Mouse (Mus musculus): Measurements from ENCODE around the gene Popdc2. TPM values are rescaled to one million over a fixed set of nuclear protein-coding genes. Genes with fewer than 3 reads are reported as not detected.
A peak's percentile ranks its signal among the peaks of the same experiment; 100 is the strongest.
"Not testable (repeated sequence)": the region's sequence is repeated elsewhere in the genome, so short reads cannot be mapped to it uniquely, and the experiment has no call there.

Popdc2 gene
- 1 to 10 TPM; 2.3 to 6.2 TPM for polyA plus RNA-seq (2017; shearing (Covaris generic))

GRCm38 (mm10) chr16:38361933-38362332 is at the start of gene Popdc2:
TSS of gene Popdc2 (plus strand) at chr16:38362209.
- no peak for ATAC-seq

- no peak for ATAC-seq
These were observed 43.5 kb upstream of the Popdc2 start for GRCm38 (mm10) chr16:38318492-38318891.

- ATAC-seq, result no peak
These were observed 42.9 kb upstream of the Popdc2 start for GRCm38 (mm10) chr16:38319087-38319486.

- ATAC-seq, result peak; percentile 90
These were observed 40.5 kb upstream of the Popdc2 start for GRCm38 (mm10) chr16:38321452-38321935.

- ATAC-seq, result no peak
These were observed 37.7 kb upstream of the Popdc2 start for GRCm38 (mm10) chr16:38324311-38324710.

GRCm38 (mm10) chr16:38326778-38327397 is 35.1 kb upstream of the Popdc2 start:
- no peak for ATAC-seq

GRCm38 (mm10) chr16:38329340-38329739 is 32.7 kb upstream of the Popdc2 start:
- ATAC-seq, result no peak

GRCm38 (mm10) chr16:38334431-38334830 is 27.6 kb upstream of the Popdc2 start:
- no peak for ATAC-seq

GRCm38 (mm10) chr16:38338077-38338476 is 23.9 kb upstream of the Popdc2 start:
- not testable (repeated sequence) for ATAC-seq

GRCm38 (mm10) chr16:38341396-38342324 is 20.3 kb upstream of the Popdc2 start, which contains the start of gene Maats1:
TSS of gene Maats1 (minus strand) at chr16:38342143.
- peak; percentile 33 for ATAC-seq

- no peak for ATAC-seq
These were observed 16.9 kb upstream of the Popdc2 start for GRCm38 (mm10) chr16:38344941-38345725.

GRCm38 (mm10) chr16:38346529-38347325 is 15.3 kb upstream of the Popdc2 start, which contains the start of the genes Cox17 and Gm21987:
TSS of gene Cox17 (plus strand) at chr16:38346991.
TSS of gene Gm21987 (plus strand) at chr16:38347040.
- peak; percentile 98 for ATAC-seq

- no peak for ATAC-seq
These were observed 14.4 kb upstream of the Popdc2 start for GRCm38 (mm10) chr16:38347588-38347987.

GRCm38 (mm10) chr16:38348217-38348761 is 13.7 kb upstream of the Popdc2 start:
- ATAC-seq, result no peak

- ATAC-seq, result no peak
These were observed 12.1 kb upstream of the Popdc2 start for GRCm38 (mm10) chr16:38349881-38350280.

GRCm38 (mm10) chr16:38350361-38350855 is 11.6 kb upstream of the Popdc2 start:
- no peak for ATAC-seq

GRCm38 (mm10) chr16:38350939-38351338 is 11.1 kb upstream of the Popdc2 start:
- ATAC-seq, result no peak

GRCm38 (mm10) chr16:38352031-38352430 is 10.0 kb upstream of the Popdc2 start:
- ATAC-seq, result no peak

- peak; percentile 69 for ATAC-seq
These were observed 9.2 kb upstream of the Popdc2 start for GRCm38 (mm10) chr16:38352851-38353250.

GRCm38 (mm10) chr16:38353642-38354041 is 8.4 kb upstream of the Popdc2 start:
- peak; percentile 50 for ATAC-seq
